Mouse (Mus musculus): ENCODE results near the gene Gstt3.

- TF ChIP-seq POLR2A (IDR thresholded peaks at IDR 0.05; ENCODE audit: control insufficient read depth, low read depth, low read length) (no peak), CTCF (IDR thresholded peaks at IDR 0.05; ENCODE audit: control insufficient read depth, insufficient read depth, insufficient replicate concordance, low read depth, low read length) (no peak)
These were observed 37.8 kb downstream of the Gstt3 start for GRCm38 (mm10) chr10:75743369-75743768.
